Mouse (Mus musculus) intestine, postnatal 0 days (tissue): ENCODE measurements around the gene Aspscr1. TPM values are rescaled to one million over a fixed set of nuclear protein-coding genes. Genes with fewer than 3 reads are reported as not detected.

Source experiments
- ATAC-seq: fragments of 200-750 bp; cut with Nextera tagmentation; 2 replicates; pipeline ENCODE4 v1.8.0; 2017; ENCODE audit warnings: mild to moderate bottlenecking, moderate TSS enrichment, moderate library complexity
- H3K27ac ChIP-seq: fragments of 300-500 bp; sonication (generic); 2 replicates; pipeline ENCODE4 v1.5.1; 2014; ENCODE audit warnings: mild to moderate bottlenecking, low read depth, low read length, moderate library complexity
- H3K27me3 ChIP-seq: fragments of 300-500 bp; sonication (generic); replicated peaks from 2 replicates; pipeline ENCODE4 v1.6.1; 2014; ENCODE audit warnings: low read length, mixed read lengths; ENCODE audit not compliant: control insufficient read depth, insufficient read depth
- H3K36me3 ChIP-seq: fragments of 300-500 bp; sonication (generic); 2 replicates; pipeline ENCODE4 v1.6.1; 2014; ENCODE audit warnings: mild to moderate bottlenecking, moderate library complexity; ENCODE audit not compliant: control insufficient read depth, insufficient read depth
- H3K4me1 ChIP-seq: fragments of 300-500 bp; sonication (generic); replicated peaks from 2 replicates; pipeline ENCODE4 v1.6.1; 2014; ENCODE audit warnings: antibody characterized with exemption, low read length, mixed read lengths; ENCODE audit not compliant: control insufficient read depth, insufficient read depth
- H3K4me2 ChIP-seq: fragments of 300-500 bp; sonication (generic); replicated peaks from 2 replicates; pipeline ENCODE4 v1.6.1; 2014; ENCODE audit warnings: low read depth, mild to moderate bottlenecking, moderate library complexity
- H3K4me3 ChIP-seq: fragments of 300-500 bp; sonication (generic); 2 replicates; pipeline ENCODE4 v1.5.1; 2014; ENCODE audit warnings: low read depth, low read length
- H3K9ac ChIP-seq: fragments of 300-500 bp; sonication (generic); 2 replicates; pipeline ENCODE4 v1.6.1; 2014; ENCODE audit warnings: mild to moderate bottlenecking, low read depth, low read length
- H3K9me3 ChIP-seq: fragments of 300-500 bp; sonication (generic); 2 replicates; pipeline ENCODE4 v1.6.1; 2016; ENCODE audit warnings: mixed run types; ENCODE audit not compliant: control insufficient read depth
- CTCF ChIP-seq: sonication (generic); IDR thresholded peaks from 2 replicates; pipeline ENCODE4 v1.5.1; 2016; ENCODE audit warnings: low read depth, mild to moderate bottlenecking, control low read depth, antibody characterized with exemption, moderate library complexity
- WGBS: fragments of 180-500 bp; shearing (Covaris S2); extraction: QIAGEN DNeasy Blood & Tissue Kit; methylation state at CpG from one replicate; pipeline ENCODE4 v1.1.7; 2014; 5-methylcytosine and 5-hydroxymethylcytosine counted together
- polyA plus RNA-seq: library from polyadenylated mRNA; unstranded; fragments of >200 nt; fragmentation: Nextera tagmentation; extraction: Ambion mirVana; gene quantifications from 2 replicates; pipeline ENCODE4 v1.2.1, GENCODE M21; 2015

Aspscr1 gene
- polyA plus RNA-seq, 1 experiment from 2014 or later, result 105 TPM

- H3K9me3 ChIP-seq, result no peaks in the 10 kb centered on the region
- peaks cover 21% of the 10 kb centered on the region for H3K36me3 ChIP-seq
- H3K9ac ChIP-seq, result peak overlapping the region; percentile 80
- peak overlapping the region; percentile 91 for H3K27ac ChIP-seq
- H3K27me3 ChIP-seq, result no peaks in the 10 kb centered on the region
- H3K4me2 ChIP-seq, result peak overlapping the region; percentile 88
- no peak for TF ChIP-seq CTCF
- 19% methylated on average over 7 of the region's 7 CpGs for WGBS
- H3K4me3 ChIP-seq, result peak overlapping the region; percentile 63
- ATAC-seq, result no peak
- peaks cover 9% of the 10 kb centered on the region for H3K4me1 ChIP-seq
Observed at GRCm38 (mm10) chr11:120630881-120631725, 41.7 kb upstream of the Aspscr1 start.

DNA sequence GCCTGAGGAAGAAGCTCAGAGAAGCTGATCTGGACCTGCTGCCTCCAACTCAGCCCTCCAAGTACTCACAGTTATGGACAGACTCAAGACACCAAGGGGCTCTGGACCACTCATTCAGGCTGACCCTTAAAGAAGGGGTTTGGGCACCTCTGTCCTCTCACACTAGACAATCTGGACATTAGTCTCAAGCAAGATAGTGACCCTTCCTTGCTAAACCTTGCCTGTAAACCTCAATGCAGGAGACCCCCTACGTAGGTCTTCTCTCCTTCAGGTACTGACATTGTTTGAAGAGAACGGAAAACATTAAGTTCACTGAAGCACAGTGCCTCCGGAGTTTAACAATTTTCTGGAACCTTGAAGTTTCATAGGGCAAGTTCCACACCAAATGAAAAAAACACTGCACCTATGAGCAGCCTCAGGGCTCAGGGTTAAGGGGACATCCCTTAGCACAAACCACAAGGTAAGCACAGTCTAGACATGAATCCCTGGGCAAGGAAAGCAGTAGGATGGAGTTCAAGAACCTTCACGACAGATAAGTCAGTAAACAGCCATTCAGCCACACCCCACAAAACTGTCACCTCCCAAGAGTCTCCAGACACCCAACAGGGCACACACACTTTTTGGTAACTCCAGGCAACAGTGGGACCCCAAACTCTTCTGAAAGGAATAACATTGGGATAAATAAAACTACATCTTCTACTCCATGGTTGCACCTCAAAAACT, 40.9 kb upstream of the Aspscr1 start:
- Histone ChIP-seq H3K36me3 (peaks cover 17% of the 10 kb centered on the region), H3K9me3 (no peaks in the 10 kb centered on the region), H3K27ac (peak overlapping the region; percentile 91), H3K4me3 (peak overlapping the region; percentile 63), H3K27me3 (no peaks in the 10 kb centered on the region), H3K4me2 (peak overlapping the region; percentile 88), H3K9ac (peak overlapping the region; percentile 80), H3K4me1 (peaks cover 9% of the 10 kb centered on the region)
- ATAC-seq, result no peak
- WGBS, result 37% methylated on average over 4 of the region's 4 CpGs
- TF ChIP-seq CTCF, result no peak

GRCm38 (mm10) chr11:120632559-120633519, 39.9 kb upstream of the Aspscr1 start:
- H3K27ac ChIP-seq, result peak overlapping the region; percentile 91
- H3K27me3 ChIP-seq, result no peaks in the 10 kb centered on the region
- H3K4me2 ChIP-seq, result peak overlapping the region; percentile 88
- peak; percentile 72 for ATAC-seq
- peak overlapping the region; percentile 63 for H3K4me3 ChIP-seq
- peaks cover 9% of the 10 kb centered on the region for H3K4me1 ChIP-seq
- under 1% methylated on average over 97 of the region's 116 CpGs for WGBS
- peaks cover 9% of the 10 kb centered on the region for H3K36me3 ChIP-seq
- H3K9ac ChIP-seq, result peak overlapping the region; percentile 80
- no peak for TF ChIP-seq CTCF
- H3K9me3 ChIP-seq, result no peaks in the 10 kb centered on the region

DNA sequence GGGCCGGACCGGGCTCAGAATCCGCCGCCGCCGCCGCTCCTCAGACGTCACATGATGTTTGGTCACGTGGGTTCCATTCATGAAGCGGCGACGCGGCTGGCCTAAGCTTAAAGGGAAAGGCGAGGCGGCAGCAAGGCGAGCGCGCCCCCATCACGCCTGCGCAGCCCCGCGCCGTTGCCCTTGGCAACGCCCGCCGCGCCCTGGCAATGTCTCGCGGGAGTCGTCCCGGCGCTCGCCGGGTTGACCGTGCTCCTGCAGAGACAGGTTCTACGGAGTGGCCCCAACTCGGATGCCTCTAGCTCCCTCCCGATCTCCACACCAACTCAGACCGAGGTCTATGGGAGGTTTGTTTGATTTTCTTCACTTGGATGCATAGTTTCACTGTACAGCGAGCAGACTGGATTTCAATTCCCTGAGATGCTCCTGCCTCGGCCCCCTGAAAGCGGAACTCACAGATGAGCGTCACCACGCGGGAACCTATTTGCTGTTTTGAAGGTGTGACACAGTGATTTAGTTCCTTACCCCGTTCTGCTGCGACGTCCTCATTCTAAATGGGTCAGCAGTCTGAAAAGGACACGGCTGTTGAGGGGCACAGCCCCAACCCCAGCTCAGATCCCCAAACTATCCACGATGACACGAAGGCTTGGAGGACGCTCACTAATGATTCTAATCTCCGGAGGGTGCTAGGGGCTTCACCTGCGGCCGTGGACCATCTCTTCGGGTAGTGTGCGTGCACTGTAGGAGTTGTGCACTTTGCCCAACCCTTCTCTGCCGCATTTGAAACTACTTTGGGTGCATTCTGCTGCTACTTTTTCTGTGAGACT, 39.0 kb upstream of the Aspscr1 start, which contains the start of gene Mafg:
TSS of gene Mafg (minus strand) at position 81 of the 824 bp plus-strand sequence.
- Histone ChIP-seq H3K9ac (peak within 1 kb of the TSS; percentile 80), H3K27ac (peak within 1 kb of the TSS; percentile 91), H3K4me3 (peak within 1 kb of the TSS; percentile 63), H3K27me3 (no peaks in the 10 kb centered on the region), H3K4me1 (peaks cover 9% of the 10 kb centered on the region), H3K9me3 (no peaks in the 10 kb centered on the region), H3K4me2 (peak within 1 kb of the TSS; percentile 88), H3K36me3 (peaks cover 6% of the 10 kb centered on the region)
- WGBS, result 10% methylated on average over 57 of the region's 58 CpGs
- peak; percentile 80 for ATAC-seq
- TF ChIP-seq CTCF, result no peak

DNA sequence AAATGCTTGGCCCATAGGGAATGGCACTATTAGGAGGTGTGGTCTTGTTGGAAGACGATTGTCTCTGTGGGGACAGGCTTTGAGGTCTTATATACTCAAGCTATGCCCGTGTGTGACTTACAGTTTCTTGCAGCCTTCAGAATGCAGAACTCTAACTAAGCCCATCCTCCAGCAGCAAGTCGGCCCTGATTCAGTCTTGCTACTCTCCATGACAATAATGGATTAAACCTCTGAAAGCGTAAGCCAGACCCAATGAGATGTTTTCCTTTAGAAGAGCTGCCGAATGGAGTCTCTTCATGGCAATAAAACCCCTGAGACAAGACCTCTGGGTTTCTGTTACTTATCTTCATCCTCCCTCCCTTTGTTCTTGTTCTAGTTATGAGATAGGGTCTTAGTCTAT, 38.0 kb upstream of the Aspscr1 start:
- H3K4me1 ChIP-seq, result peaks cover 7% of the 10 kb centered on the region; the same call in 1 of the 2 replicates
- H3K4me2 ChIP-seq, result no peak overlapping the region
- TF ChIP-seq CTCF, result no peak
- H3K9me3 ChIP-seq, result no peaks in the 10 kb centered on the region
- H3K27ac ChIP-seq, result no peak overlapping the region
- ATAC-seq, result no peak
- no peaks in the 10 kb centered on the region for H3K27me3 ChIP-seq
- WGBS, result 89% methylated on average over 5 of the region's 5 CpGs
- H3K36me3 ChIP-seq, result no peaks in the 10 kb centered on the region
- no peak overlapping the region for H3K9ac ChIP-seq
- no peak overlapping the region for H3K4me3 ChIP-seq
